In the genomic region with DNA sequence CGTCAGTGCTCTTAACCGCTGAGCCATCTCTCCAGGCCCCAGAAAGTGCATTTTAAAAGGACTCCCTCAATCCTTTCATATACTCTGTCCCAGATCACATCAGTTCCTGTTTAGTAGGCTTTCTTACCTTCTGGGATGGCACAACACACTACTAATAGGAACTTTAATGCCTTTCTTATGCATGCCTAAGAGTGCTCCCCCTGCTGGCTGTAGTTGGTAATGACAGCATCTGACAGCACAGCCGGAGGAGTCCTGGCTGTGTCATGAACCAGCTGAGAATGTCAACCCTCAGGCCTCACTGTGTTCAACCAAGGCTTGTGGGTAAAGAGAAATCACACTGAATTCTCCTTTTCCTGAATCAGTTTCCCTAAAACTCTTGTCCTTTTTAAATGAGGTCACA, we compare ENCODE assay signal across 9 mouse cellular contexts. TPM values are rescaled to one million over a fixed set of nuclear protein-coding genes. Genes with fewer than 3 reads are reported as not detected.
DNase-seq lines count a peak whose midpoint lies in the region; ATAC-seq and TF ChIP-seq lines count a peak whose summit lies in the region.
"Had no signal": no experiment of that assay in that cellular context is flagged by ENCODE, and none has a peak within 500 bp of the region (broad histone marks: within the 10 kb centered on the region; RNA-seq: fewer than 3 reads in every experiment).

No protein-coding gene starts in this region.

- TF ChIP-seq EP300 in lung, postnatal 0 days (IDR thresholded peaks at IDR 0.05): no peak

- peak; percentile 16 for ATAC-seq in lung, postnatal 0 days
- ATAC-seq in hindbrain, embryonic 16.5 days: no peak

- peak; percentile 70 for DNase-seq in urinary bladder, postnatal 14 days (ENCODE audit: low spot score)
- DNase-seq in urinary bladder, postnatal 10 days (ENCODE audit: low spot score): no peak
- DNase-seq in adrenal gland, adult 8-10 months: peak; percentile 40
- DNase-seq in embryo, embryonic 11 days: peak; percentile 46
- DNase-seq in kidney, postnatal 10 days: peak; percentile 76
- peak; percentile 72 for DNase-seq in lung, postnatal 0 days (ENCODE audit: low spot score)
- peak; percentile 16 for DNase-seq in spleen, adult 12 weeks (ENCODE audit: low spot score)

- peak; percentile 93 for TF ChIP-seq CTCF in lung, postnatal 0 days (IDR thresholded peaks at IDR 0.05)

- H3K27me3 ChIP-seq in lung, postnatal 0 days (replicated peaks; ENCODE audit: insufficient read depth, low read length): no peaks in the 10 kb centered on the region
- no peaks in the 10 kb centered on the region for H3K27me3 ChIP-seq in hindbrain, embryonic 16.5 days (replicated peaks; ENCODE audit: control insufficient read depth, insufficient read depth, low read length)
- H3K27me3 ChIP-seq: heart, embryonic 15.5 days had no signal

- no peak overlapping the region for H3K4me2 ChIP-seq in lung, postnatal 0 days (replicated peaks; ENCODE audit: low read depth, low read length)
- no peak overlapping the region for H3K4me2 ChIP-seq in hindbrain, embryonic 16.5 days (ENCODE audit: low read length)
- H3K4me2 ChIP-seq: heart, embryonic 15.5 days had no signal

- 77% methylated on average over 3 of the region's 3 CpGs for WGBS in lung, postnatal 0 days
- WGBS in hindbrain, embryonic 16.5 days: 76% methylated on average over 3 of the region's 3 CpGs

- no peaks in the 10 kb centered on the region for H3K9me3 ChIP-seq in lung, postnatal 0 days (ENCODE audit: low read length)
- no peaks in the 10 kb centered on the region for H3K9me3 ChIP-seq in hindbrain, embryonic 16.5 days (ENCODE audit: control insufficient read depth, low read length)
- H3K9me3 ChIP-seq: heart, embryonic 15.5 days had no signal

- H3K27ac ChIP-seq in lung, postnatal 0 days (ENCODE audit: low read length): no peak overlapping the region
- no peak overlapping the region for H3K27ac ChIP-seq in hindbrain, embryonic 16.5 days (ENCODE audit: low read depth, low read length)
- H3K27ac ChIP-seq: heart, embryonic 15.5 days had no signal

- H3K9ac ChIP-seq in lung, postnatal 0 days (replicated peaks; ENCODE audit: low read depth): no peak overlapping the region
- no peak overlapping the region for H3K9ac ChIP-seq in hindbrain, embryonic 16.5 days (ENCODE audit: low read depth, low read length)
- H3K9ac ChIP-seq: heart, embryonic 15.5 days had no signal

- H3K4me3 ChIP-seq in lung, postnatal 0 days (ENCODE audit: low read depth, low read length): no peak overlapping the region
- no peak overlapping the region for H3K4me3 ChIP-seq in hindbrain, embryonic 16.5 days (ENCODE audit: low read length)
- H3K4me3 ChIP-seq: heart, embryonic 15.5 days had no signal

- H3K36me3 ChIP-seq in lung, postnatal 0 days (ENCODE audit: insufficient read depth, low read length): no peaks in the 10 kb centered on the region
- H3K36me3 ChIP-seq in hindbrain, embryonic 16.5 days (ENCODE audit: control insufficient read depth, insufficient read depth, low read length): no peaks in the 10 kb centered on the region
- H3K36me3 ChIP-seq: heart, embryonic 15.5 days had no signal

- no peaks in the 10 kb centered on the region for H3K4me1 ChIP-seq in lung, postnatal 0 days (ENCODE audit: insufficient read depth, low read depth, low read length)
- H3K4me1 ChIP-seq in hindbrain, embryonic 16.5 days (ENCODE audit: control insufficient read depth, insufficient read depth, low read depth, low read length): no peaks in the 10 kb centered on the region
- H3K4me1 ChIP-seq: heart, embryonic 15.5 days had no signal

RNA-seq across cellular contexts. Expression of gene Tbc1d30, which starts 16.5 kb away (rescaled TPM):
- total RNA-seq in adrenal gland, adult 8-10 months (2022): 10 to 100 TPM in 1 of 4 experiments, 1 to 10 TPM in 3; 3.2 to 11.0 (median 7.9) TPM
- polyA plus RNA-seq in lung, postnatal 0 days (2015; fragmentation: Nextera tagmentation; extraction: Ambion mirVana): 4.2 and 4.4 TPM in 2 replicates
- 16.6 and 19.5 TPM in 2 replicates for polyA plus RNA-seq in hindbrain, embryonic 16.5 days (2015; fragmentation: Nextera tagmentation; extraction: Ambion mirVana)

RNA-seq across cellular contexts. Expression of gene Gns, which starts 30.3 kb away (rescaled TPM):
- 100 to 1,000 TPM; 181 to 274 (median 211) TPM for total RNA-seq in adrenal gland, adult 8-10 months (2022)
- 40.8 and 41.4 TPM in 2 replicates for polyA plus RNA-seq in lung, postnatal 0 days (2015; fragmentation: Nextera tagmentation; extraction: Ambion mirVana)
- polyA plus RNA-seq in hindbrain, embryonic 16.5 days (2015; fragmentation: Nextera tagmentation; extraction: Ambion mirVana): 39.7 and 43.1 TPM in 2 replicates
